Mouse (Mus musculus) MEL (cell line): Measurements from ENCODE around the gene Cyp26a1. TPM values are rescaled to one million over a fixed set of nuclear protein-coding genes. Genes with fewer than 3 reads are reported as not detected.

Experiments used
- DNase-seq: peaks from one replicate; pipeline ENCODE4 v3.0.0; 2011; ENCODE audit warnings: low read depth, low spot score
- H3K27ac ChIP-seq: 2 replicates; pipeline ENCODE4 v1.5.1; 2012; ENCODE audit warnings: low read depth, mild to moderate bottlenecking, control low read depth, low read length, moderate library complexity; ENCODE audit not compliant: control insufficient read depth
- H3K27me3 ChIP-seq, 2 experiments: fragments of 150-350 bp in 1 of 2; sonication (generic) in 1 of 2; 2 replicates each; pipeline ENCODE4 v1.6.1; 2012; ENCODE audit warnings: low read length in 2 of 2, mild to moderate bottlenecking in 2 of 2, improper control_type of control experiment in 1 of 2, moderate library complexity in 1 of 2; ENCODE audit not compliant: insufficient read depth in 2 of 2, control insufficient read depth in 1 of 2
- H3K36me3 ChIP-seq, 2 experiments: 2 replicates each; pipeline ENCODE4 v1.6.1; 2012 to 2014; ENCODE audit warnings: low read length in 2 of 2, improper control_type of control experiment in 1 of 2, inconsistent platforms in 1 of 2, mild to moderate bottlenecking in 1 of 2; ENCODE audit not compliant: insufficient read depth in 2 of 2, control insufficient read depth in 1 of 2
- H3K4me1 ChIP-seq, 2 experiments: fragments of 150-350 bp in 1 of 2; sonication (generic) in 1 of 2; 2 replicates each; pipeline ENCODE4 v1.6.1; 2012; ENCODE audit warnings: low read length in 2 of 2, improper control_type of control experiment in 1 of 2, mild to moderate bottlenecking in 1 of 2; ENCODE audit not compliant: insufficient read depth in 2 of 2, control insufficient read depth in 1 of 2
- H3K4me3 ChIP-seq, 2 experiments: fragments of 150-350 bp in 1 of 2; sonication (generic) in 1 of 2; 2 replicates each; pipeline ENCODE4 v1.5.1; 2012; ENCODE audit warnings: low read depth in 2 of 2, low read length in 2 of 2, mild to moderate bottlenecking in 2 of 2, moderate library complexity in 2 of 2, control low read depth in 1 of 2, improper control_type of control experiment in 1 of 2; ENCODE audit not compliant: control insufficient read depth in 1 of 2, insufficient read depth in 1 of 2
- H3K79me2 ChIP-seq: 2 replicates; pipeline ENCODE4 v1.6.1; 2012; ENCODE audit warnings: mild to moderate bottlenecking, low read length, moderate library complexity; ENCODE audit not compliant: control insufficient read depth, poor library complexity, insufficient read depth
- H3K9ac ChIP-seq: 2 replicates; pipeline ENCODE4 v1.6.1; 2012; ENCODE audit warnings: low read depth, mild to moderate bottlenecking, control low read depth, low read length, moderate library complexity; ENCODE audit not compliant: control insufficient read depth, poor library complexity, severe bottlenecking
- H3K9me3 ChIP-seq: fragments of 150-350 bp; sonication (generic); replicated peaks from 2 replicates; pipeline ENCODE4 v1.6.1; 2012; ENCODE audit warnings: mild to moderate bottlenecking, low read length, improper control_type of control experiment, moderate library complexity; ENCODE audit not compliant: insufficient read depth
- CHD1 ChIP-seq: IDR thresholded peaks from 2 replicates; pipeline ENCODE4 v1.6.1; 2012; ENCODE audit warnings: low read depth, mild to moderate bottlenecking, inconsistent platforms, low read length, improper control_type of control experiment
- CHD2 ChIP-seq: IDR thresholded peaks from 2 replicates; pipeline ENCODE4 v1.6.1; 2011; ENCODE audit warnings: low read length, improper control_type of control experiment
- EP300 ChIP-seq, 2 experiments: IDR thresholded peaks; 2 replicates each; pipeline ENCODE4 v1.6.1; 2011; ENCODE audit warnings: improper control_type of control experiment in 2 of 2, low read length in 2 of 2, low read depth in 1 of 2, mild to moderate bottlenecking in 1 of 2
- ETS1 ChIP-seq: IDR thresholded peaks from 2 replicates; pipeline ENCODE4 v1.6.1; 2012; ENCODE audit warnings: low read depth, mild to moderate bottlenecking, inconsistent platforms, low read length, improper control_type of control experiment, moderate library complexity
- GATA1 ChIP-seq: IDR thresholded peaks from 2 replicates; pipeline ENCODE4 v1.6.1; 2011; ENCODE audit warnings: low read depth, low read length, improper control_type of control experiment
- HCFC1 ChIP-seq: IDR thresholded peaks from 2 replicates; pipeline ENCODE4 v1.6.1; 2012; ENCODE audit warnings: low read depth, mild to moderate bottlenecking, inconsistent platforms, low read length, improper control_type of control experiment, moderate library complexity
- MEF2A ChIP-seq: IDR thresholded peaks from 2 replicates; pipeline ENCODE4 v1.6.1; 2014; ENCODE audit warnings: low read depth, mild to moderate bottlenecking, inconsistent platforms, low read length, improper control_type of control experiment; ENCODE audit not compliant: poor library complexity, insufficient replicate concordance, severe bottlenecking; ENCODE audit errors: extremely low read depth
- MXI1 ChIP-seq: IDR thresholded peaks from 2 replicates; pipeline ENCODE4 v1.6.1; 2011; ENCODE audit warnings: mild to moderate bottlenecking, low read depth, low read length, improper control_type of control experiment
- MYB ChIP-seq: IDR thresholded peaks from 2 replicates; pipeline ENCODE4 v1.6.1; 2011; ENCODE audit warnings: mild to moderate bottlenecking, low read depth, low read length, improper control_type of control experiment
- MYC ChIP-seq: IDR thresholded peaks from 2 replicates; pipeline ENCODE4 v1.6.1; 2011; ENCODE audit warnings: low read depth, mild to moderate bottlenecking, low read length, improper control_type of control experiment, moderate library complexity
- NELFE ChIP-seq: IDR thresholded peaks from 2 replicates; pipeline ENCODE4 v1.6.1; 2011; ENCODE audit warnings: low read depth, low read length, improper control_type of control experiment
- NRF1 ChIP-seq: IDR thresholded peaks from 2 replicates; pipeline ENCODE4 v1.6.1; 2014; ENCODE audit warnings: low read depth, mild to moderate bottlenecking, inconsistent platforms, low read length, improper control_type of control experiment, moderate library complexity; ENCODE audit not compliant: poor library complexity, insufficient read depth, severe bottlenecking
- RCOR1 ChIP-seq: IDR thresholded peaks from 2 replicates; pipeline ENCODE4 v1.6.1; 2012; ENCODE audit warnings: low read depth, mild to moderate bottlenecking, inconsistent platforms, low read length, improper control_type of control experiment
- SMC3 ChIP-seq: IDR thresholded peaks from 2 replicates; pipeline ENCODE4 v1.6.1; 2011; ENCODE audit warnings: low read depth, low read length, improper control_type of control experiment
- TAL1 ChIP-seq: IDR thresholded peaks from 2 replicates; pipeline ENCODE4 v1.6.1; 2012; ENCODE audit warnings: mild to moderate bottlenecking, inconsistent platforms, low read length, moderate library complexity, mixed read lengths
- UBTF ChIP-seq: IDR thresholded peaks from 2 replicates; pipeline ENCODE4 v1.6.1; 2012; ENCODE audit warnings: low read depth, mild to moderate bottlenecking, inconsistent platforms, low read length, improper control_type of control experiment, moderate library complexity, borderline replicate concordance; ENCODE audit not compliant: insufficient read depth
- USF2 ChIP-seq, 2 experiments: IDR thresholded peaks; 2 replicates each; pipeline ENCODE4 v1.6.1; 2011 to 2012; ENCODE audit warnings: improper control_type of control experiment in 2 of 2, low read length in 2 of 2, borderline replicate concordance in 1 of 2, inconsistent platforms in 1 of 2, low read depth in 1 of 2, mild to moderate bottlenecking in 1 of 2; ENCODE audit not compliant: insufficient read depth in 1 of 2
- ZNF384 ChIP-seq: IDR thresholded peaks from 2 replicates; pipeline ENCODE4 v1.6.1; 2012; ENCODE audit warnings: low read depth, mild to moderate bottlenecking, inconsistent platforms, low read length, improper control_type of control experiment
- polyA plus RNA-seq, 2 experiments: library from polyadenylated mRNA; stranded (reverse) in 1 of 2; unstranded in 1 of 2; fragments of >175 nt in 1 of 2; fragments of >200 nt in 1 of 2; gene quantifications; 2 replicates each; pipeline versions ENCODE4 v1.2.1 to v1.2.4; 2012; ENCODE audit warnings: low replicate concordance in 2 of 2, low read depth in 1 of 2; ENCODE audit not compliant: insufficient read length in 2 of 2, insufficient read depth in 1 of 2, missing spikeins in 1 of 2
- total RNA-seq: library from RNA; depleted of rRNA; stranded (reverse); fragments of 300-350 nt; gene quantifications from 2 replicates; pipeline ENCODE4 v1.2.3, GENCODE M21; 2012

The Cyp26a1 gene
- total and polyA plus RNA-seq, 3 experiments: not detected

GRCm38 (mm10) chr19:37650526-37650925, 47.1 kb upstream of the Cyp26a1 start:
- Histone ChIP-seq H3K9me3 (no peaks in the 10 kb centered on the region), H3K4me1 (peaks cover 0 to 8% of the 10 kb centered on the region in 2 experiments; a peak in 1 of 4 replicates), H3K79me2 (no peaks in the 10 kb centered on the region), H3K9ac (no peak overlapping the region), H3K36me3 (peaks cover 3 to 4% of the 10 kb centered on the region in 2 experiments), H3K4me3 (no peak overlapping the region), H3K27ac (no peak overlapping the region), H3K27me3 (no peaks in the 10 kb centered on the region)
- TF ChIP-seq ZNF384 (peak; percentile 88), MEF2A (no peak)
- DNase-seq: peak; percentile 61

GRCm38 (mm10) chr19:37654012-37654411, 43.6 kb upstream of the Cyp26a1 start:
- TF ChIP-seq ETS1: no peak
- TF ChIP-seq HCFC1: no peak
- no peak for TF ChIP-seq MYB
- no peak for TF ChIP-seq MXI1
- no peak for TF ChIP-seq SMC3
- no peak for TF ChIP-seq NELFE
- no peak for TF ChIP-seq GATA1
- no peak for TF ChIP-seq USF2 (IDR thresholded peaks at IDR 0.05; ENCODE audit: borderline replicate concordance in 1 of 2, insufficient read depth in 1 of 2, low read depth in 1 of 2, low read length in 2 of 2)
- TF ChIP-seq MYC: no peak
- no peak for TF ChIP-seq EP300 (IDR thresholded peaks at IDR 0.05; ENCODE audit: low read depth in 1 of 2, low read length in 2 of 2)
- TF ChIP-seq CHD2: no peak
- no peak for TF ChIP-seq UBTF
- no peak for TF ChIP-seq CHD1
- TF ChIP-seq NRF1: no peak
- TF ChIP-seq MEF2A: no peak
- TF ChIP-seq TAL1: no peak
- no peak for TF ChIP-seq RCOR1
- H3K9me3 ChIP-seq: no peaks in the 10 kb centered on the region
- no peak for DNase-seq
- peaks cover 0 to 8% of the 10 kb centered on the region in 2 experiments; a peak in 1 of 4 replicates for H3K4me1 ChIP-seq
- H3K9ac ChIP-seq: no peak overlapping the region
- no peak overlapping the region for H3K4me3 ChIP-seq
- no peaks in the 10 kb centered on the region for H3K79me2 ChIP-seq
- H3K36me3 ChIP-seq: peaks cover 3 to 4% of the 10 kb centered on the region in 2 experiments
- no peaks in the 10 kb centered on the region for H3K27me3 ChIP-seq
- H3K27ac ChIP-seq: no peak overlapping the region
